Mouse (Mus musculus) adipocyte (in vitro differentiated cells): Measurements from ENCODE around the gene Pla2g6.
A peak's percentile ranks its signal among the peaks of the same experiment; 100 is the strongest.

Source experiments
- DNase-seq: peaks from one replicate; pipeline ENCODE4 v3.0.0-alpha.2; 2016; ENCODE audit warnings: low spot score

Pla2g6 gene

GRCm38 (mm10) chr15:79350866-79351265 lies 22.7 kb upstream of the Pla2g6 start:
- no peak for DNase-seq

- DNase-seq: no peak
Observed at GRCm38 (mm10) chr15:79348651-79349050, 20.5 kb upstream of the Pla2g6 start.

- DNase-seq: peak; percentile 80
Observed at GRCm38 (mm10) chr15:79347845-79348506, 19.8 kb upstream of the Pla2g6 start.

- DNase-seq: peak; percentile 79
Observed at GRCm38 (mm10) chr15:79347165-79347844, 19.1 kb upstream of the Pla2g6 start.

GRCm38 (mm10) chr15:79346051-79346793 lies 18.0 kb upstream of the Pla2g6 start, which contains the start of gene Maff:
Gene Maff (plus strand): TSS chr15:79346621.
- DNase-seq: no peak

GRCm38 (mm10) chr15:79344627-79345026 lies 16.4 kb upstream of the Pla2g6 start:
- DNase-seq: no peak

GRCm38 (mm10) chr15:79342641-79343337 lies 14.6 kb upstream of the Pla2g6 start:
- DNase-seq: no peak

GRCm38 (mm10) chr15:79338978-79339377 lies 10.8 kb upstream of the Pla2g6 start:
- DNase-seq: no peak

GRCm38 (mm10) chr15:79335061-79335655 lies 7.0 kb upstream of the Pla2g6 start:
- no peak for DNase-seq

GRCm38 (mm10) chr15:79333409-79333808 lies 5.2 kb upstream of the Pla2g6 start:
- peak; percentile 79 for DNase-seq

- no peak for DNase-seq
Observed at GRCm38 (mm10) chr15:79330521-79330920, 2.3 kb upstream of the Pla2g6 start.

GRCm38 (mm10) chr15:79329979-79330363 lies 1.8 kb upstream of the Pla2g6 start:
- no peak for DNase-seq

- DNase-seq: no peak
Observed at GRCm38 (mm10) chr15:79329346-79329978, 1.3 kb upstream of the Pla2g6 start.

GRCm38 (mm10) chr15:79328939-79329275 lies 717 bp upstream of the Pla2g6 start:
- no peak for DNase-seq

- peak; percentile 92 for DNase-seq
Observed at GRCm38 (mm10) chr15:79326971-79327961, 924 bp downstream of the Pla2g6 start.

- DNase-seq: peak; percentile 69
Observed at GRCm38 (mm10) chr15:79326264-79326663, 1.9 kb downstream of the Pla2g6 start.

- no peak for DNase-seq
Observed at GRCm38 (mm10) chr15:79325742-79326141, 2.4 kb downstream of the Pla2g6 start.

- DNase-seq: no peak
Observed at GRCm38 (mm10) chr15:79324373-79324772, 3.8 kb downstream of the Pla2g6 start.

- DNase-seq: no peak
Observed at GRCm38 (mm10) chr15:79323791-79324155, 4.4 kb downstream of the Pla2g6 start.
